Mouse (Mus musculus) hindbrain, embryonic 11.5 days (tissue): ENCODE data around the gene Mfsd8. TPM values are rescaled to one million over a fixed set of nuclear protein-coding genes. Genes with fewer than 3 reads are reported as not detected.
"Not testable (repeated sequence)": the region's sequence is repeated elsewhere in the genome, so short reads cannot be mapped to it uniquely, and the experiment has no call there.

ENCODE experiments used
- ATAC-seq: fragments of 200-750 bp; cut with Nextera tagmentation; 2 replicates; pipeline ENCODE4 v1.8.0; 2017; ENCODE audit warnings: mild to moderate bottlenecking, moderate TSS enrichment, moderate library complexity; ENCODE audit not compliant: low FRiP score
- DNase-seq: peaks from one replicate; pipeline ENCODE4 v3.0.0-alpha.2; 2015; ENCODE audit warnings: low spot score
- H3K27ac ChIP-seq: fragments of 300-500 bp; sonication (generic); 2 replicates; pipeline ENCODE4 v1.5.1; 2014; ENCODE audit warnings: mild to moderate bottlenecking, low read depth, low read length
- H3K27me3 ChIP-seq: fragments of 300-500 bp; sonication (generic); 2 replicates; pipeline ENCODE4 v1.6.1; 2014; ENCODE audit warnings: mild to moderate bottlenecking, low read length, moderate library complexity, mixed read lengths; ENCODE audit not compliant: control insufficient read depth, insufficient read depth
- H3K36me3 ChIP-seq: fragments of 300-500 bp; sonication (generic); 2 replicates; pipeline ENCODE4 v1.6.1; 2014; ENCODE audit warnings: mild to moderate bottlenecking, low read length, moderate library complexity, mixed read lengths; ENCODE audit not compliant: control insufficient read depth, insufficient read depth
- H3K4me1 ChIP-seq: fragments of 300-500 bp; sonication (generic); replicated peaks from 2 replicates; pipeline ENCODE4 v1.6.1; 2014; ENCODE audit warnings: low read length, mixed read lengths; ENCODE audit not compliant: control insufficient read depth, insufficient read depth
- H3K4me2 ChIP-seq: fragments of 300-500 bp; sonication (generic); replicated peaks from 2 replicates; pipeline ENCODE4 v1.6.1; 2014; ENCODE audit warnings: mild to moderate bottlenecking, low read depth, low read length
- H3K4me3 ChIP-seq: fragments of 300-500 bp; sonication (generic); 2 replicates; pipeline ENCODE4 v1.5.1; 2014; ENCODE audit warnings: low read depth, low read length
- H3K9ac ChIP-seq: fragments of 300-500 bp; sonication (generic); 2 replicates; pipeline ENCODE4 v1.6.1; 2014; ENCODE audit warnings: low read depth, low read length
- H3K9me3 ChIP-seq: fragments of 300-500 bp; sonication (generic); 2 replicates; pipeline ENCODE4 v1.6.1; 2016; ENCODE audit warnings: low read length; ENCODE audit not compliant: control insufficient read depth
- WGBS: fragments of 180-500 bp; shearing (Covaris S2); extraction: QIAGEN DNeasy Blood & Tissue Kit; methylation state at CpG from one replicate; pipeline ENCODE4 v1.1.7; 2014; 5-methylcytosine and 5-hydroxymethylcytosine counted together
- polyA plus RNA-seq: library from polyadenylated mRNA; unstranded; fragments of >200 nt; fragmentation: Nextera tagmentation; extraction: Ambion mirVana; gene quantifications from 2 replicates; pipeline ENCODE4 v1.2.1, GENCODE M21; 2014

Gene Mfsd8
- 9.8 and 9.9 TPM in 2 replicates for polyA plus RNA-seq

- H3K9me3 ChIP-seq, H3K36me3 ChIP-seq, H3K4me1 ChIP-seq, H3K27me3 ChIP-seq: not testable (repeated sequence)
- ATAC-seq (peak; percentile 99), DNase-seq (peak; percentile 96)
- H3K4me3 ChIP-seq: peak within 1 kb of the TSS; percentile 40
- WGBS: 0% methylated on average over 36 of the region's 39 CpGs
- peak within 1 kb of the TSS; percentile 61 for H3K9ac ChIP-seq
- H3K27ac ChIP-seq: peak within 1 kb of the TSS; percentile 70; the same call in 1 of the 2 replicates
- H3K4me2 ChIP-seq: peak within 1 kb of the TSS; percentile 61
These were observed at the start of gene Mfsd8 for GRCm38 (mm10) chr3:40846473-40846956. Gene Mfsd8 (minus strand): TSS chr3:40846886.

- not testable (repeated sequence) for H3K4me1 ChIP-seq, H3K9me3 ChIP-seq, H3K27ac ChIP-seq, H3K27me3 ChIP-seq, H3K36me3 ChIP-seq, ATAC-seq
- WGBS: 1% methylated on average over 15 of the region's 24 CpGs
- peak overlapping the region; percentile 37; the same call in 1 of the 2 replicates for H3K9ac ChIP-seq
- peak overlapping the region; percentile 45 for H3K4me3 ChIP-seq
- H3K4me2 ChIP-seq: peak overlapping the region; percentile 55
- DNase-seq: peak; percentile 41
These were observed 47.6 kb upstream of the Mfsd8 start for GRCm38 (mm10) chr3:40894336-40894735.

- 0 out of 2 replicates have a peak overlapping the region, but pooled peaks have one; percentile 36 for H3K27ac ChIP-seq
- 0% methylated on average over 34 of the region's 38 CpGs for WGBS
- ATAC-seq: peak; percentile 100
These were observed 47.2 kb upstream of the Mfsd8 start for GRCm38 (mm10) chr3:40893816-40894258.

GRCm38 (mm10) chr3:40853123-40853738 is 6.5 kb upstream of the Mfsd8 start:
- not testable (repeated sequence) for H3K4me2 ChIP-seq, H3K27me3 ChIP-seq, DNase-seq, H3K9ac ChIP-seq, H3K4me3 ChIP-seq, ATAC-seq, H3K36me3 ChIP-seq, H3K4me1 ChIP-seq, H3K27ac ChIP-seq, H3K9me3 ChIP-seq
- 93% methylated on average over 3 of the region's 3 CpGs for WGBS

More at GRCm38 (mm10) chr3:40893816-40894258, 47.2 kb upstream of the Mfsd8 start:
- not testable (repeated sequence) for H3K27me3 ChIP-seq, H3K4me1 ChIP-seq, H3K9me3 ChIP-seq, H3K36me3 ChIP-seq
- H3K9ac ChIP-seq: peak overlapping the region; percentile 47; the same call in 1 of the 2 replicates
- peak overlapping the region; percentile 33 for H3K4me2 ChIP-seq
- H3K4me3 ChIP-seq: peak overlapping the region; percentile 45
- peak; percentile 96 for DNase-seq

GRCm38 (mm10) chr3:40847936-40848335 is 1.2 kb upstream of the Mfsd8 start:
- not testable (repeated sequence) for DNase-seq, H3K27me3 ChIP-seq, H3K4me2 ChIP-seq, H3K27ac ChIP-seq, ATAC-seq, H3K9ac ChIP-seq, H3K4me1 ChIP-seq, H3K4me3 ChIP-seq, H3K36me3 ChIP-seq, H3K9me3 ChIP-seq
- WGBS: 93% methylated on average over 2 of the region's 2 CpGs

GRCm38 (mm10) chr3:40847018-40847417 is 332 bp upstream of the Mfsd8 start:
- 0% methylated on average over 16 of the region's 21 CpGs for WGBS
- peak overlapping the region; percentile 57 for H3K9ac ChIP-seq
- peak; percentile 58 for DNase-seq
- not testable (repeated sequence) for ATAC-seq, H3K4me1 ChIP-seq, H3K9me3 ChIP-seq, H3K27me3 ChIP-seq, H3K36me3 ChIP-seq, H3K27ac ChIP-seq
- H3K4me3 ChIP-seq: peak overlapping the region; percentile 40
- H3K4me2 ChIP-seq: peak overlapping the region; percentile 61

GRCm38 (mm10) chr3:40846957-40847017 is 101 bp upstream of the Mfsd8 start, which contains the start of gene Abhd18:
Gene Abhd18 (plus strand): TSS chr3:40846970.
- not testable (repeated sequence) for ATAC-seq, H3K27me3 ChIP-seq, H3K4me1 ChIP-seq, DNase-seq, H3K9me3 ChIP-seq, H3K36me3 ChIP-seq
- 0% methylated on average over 1 of the region's 4 CpGs for WGBS
- peak within 1 kb of the TSS; percentile 40 for H3K4me3 ChIP-seq
- H3K9ac ChIP-seq: peak within 1 kb of the TSS; percentile 61
- H3K27ac ChIP-seq: peak within 1 kb of the TSS; percentile 70; the same call in 1 of the 2 replicates
- peak within 1 kb of the TSS; percentile 61 for H3K4me2 ChIP-seq

GRCm38 (mm10) chr3:40845521-40845920 is 1.2 kb downstream of the Mfsd8 start:
- ATAC-seq, H3K36me3 ChIP-seq, H3K9me3 ChIP-seq, H3K4me2 ChIP-seq, H3K4me1 ChIP-seq, H3K27me3 ChIP-seq, H3K27ac ChIP-seq, H3K9ac ChIP-seq: not testable (repeated sequence)
- peak; percentile 6 for DNase-seq
- 90% methylated on average over 5 of the region's 6 CpGs for WGBS
- peak overlapping the region; percentile 40; the same call in 1 of the 2 replicates for H3K4me3 ChIP-seq

- no peak overlapping the region for H3K4me2 ChIP-seq
- no peak overlapping the region for H3K9ac ChIP-seq
- no peaks in the 10 kb centered on the region for H3K9me3 ChIP-seq
- no peak overlapping the region for H3K4me3 ChIP-seq
- no peak overlapping the region for H3K27ac ChIP-seq
- no peaks in the 10 kb centered on the region for H3K27me3 ChIP-seq
- 0 out of 2 replicates have a peak, but pooled peaks cover 2% of the 10 kb centered on the region for H3K36me3 ChIP-seq
- ATAC-seq (no peak), DNase-seq (no peak)
- WGBS: 98% methylated on average over 2 of the region's 2 CpGs
- no peaks in the 10 kb centered on the region for H3K4me1 ChIP-seq
These were observed 33.4 kb downstream of the Mfsd8 start for GRCm38 (mm10) chr3:40813275-40813674.
